Comparison of ENCODE assay signal across 8 mouse cellular contexts in the genomic region with DNA sequence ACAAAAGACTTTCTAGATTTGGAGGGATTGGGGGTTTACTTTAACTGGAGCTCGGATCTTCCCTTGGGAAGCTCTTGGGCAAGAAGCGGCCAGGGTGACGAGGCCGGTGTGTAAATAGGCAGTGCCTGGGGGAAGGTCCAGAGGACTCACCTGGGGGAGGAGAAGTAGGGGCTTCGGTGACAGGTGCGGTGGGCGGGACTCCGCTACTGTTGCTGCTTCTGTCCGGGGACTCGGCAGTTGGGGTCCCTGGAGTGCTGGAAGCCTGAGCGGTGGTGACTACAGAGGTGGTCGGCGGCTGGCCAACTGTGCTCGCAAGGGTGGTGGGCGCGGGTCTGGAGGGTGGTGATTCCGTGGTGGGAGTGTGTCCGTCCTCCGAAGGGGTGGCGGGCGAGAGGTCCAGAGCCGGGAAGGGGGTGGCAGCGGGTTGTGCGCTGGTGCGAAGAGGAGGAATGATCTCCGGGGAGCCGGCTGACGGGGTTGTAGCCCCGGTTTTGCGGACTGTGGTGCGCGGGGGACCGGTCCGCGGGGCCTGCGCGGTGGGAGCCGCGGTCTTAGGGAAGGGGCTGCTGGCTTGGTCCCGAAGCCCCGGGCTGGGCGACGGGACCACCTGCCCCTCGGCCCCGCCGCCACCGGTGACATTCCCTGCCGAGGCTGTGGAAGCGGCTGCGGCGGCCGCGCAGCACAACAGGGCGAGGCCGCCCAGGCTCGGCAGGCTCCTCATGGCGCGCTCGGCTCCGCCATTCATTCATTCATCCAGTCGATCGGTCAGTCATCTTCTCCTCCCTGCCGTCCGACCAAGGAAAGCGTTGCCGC. TPM values are rescaled to one million over a fixed set of nuclear protein-coding genes. Genes with fewer than 3 reads are reported as not detected.
A peak's percentile ranks its signal among the peaks of the same experiment; 100 is the strongest.
DNase-seq lines count a peak whose midpoint lies in the region; ATAC-seq and TF ChIP-seq lines count a peak whose summit lies in the region.

No protein-coding gene starts in this region.

- H3K4me2 ChIP-seq in embryonic facial prominence, embryonic 12.5 days (replicated peaks): peak overlapping the region; percentile 85
- peak overlapping the region; percentile 92 for H3K4me2 ChIP-seq in heart, embryonic 14.5 days (ENCODE audit: low read length)
- peak overlapping the region; percentile 89 for H3K4me2 ChIP-seq in lung, embryonic 16.5 days (ENCODE audit: low read depth, low read length)

- H3K4me3 ChIP-seq in ES-Bruce4 (ENCODE audit: low read depth, low read length): peak overlapping the region; percentile 72
- peak overlapping the region; percentile 83 for H3K4me3 ChIP-seq in embryonic facial prominence, embryonic 12.5 days
- peak overlapping the region; percentile 58 to 91 for H3K4me3 ChIP-seq in heart, embryonic 14.5 days (ENCODE audit: control insufficient read depth in 1 of 2, insufficient read depth in 1 of 2, low read depth in 1 of 2, low read length in 2 of 2)
- H3K4me3 ChIP-seq in lung, embryonic 16.5 days (ENCODE audit: low read length): peak overlapping the region; percentile 91

- under 1% methylated on average over 47 of the region's 66 CpGs for WGBS in embryonic facial prominence, embryonic 12.5 days
- WGBS in heart, embryonic 14.5 days: under 1% methylated on average over 66 of the region's 66 CpGs
- WGBS in lung, embryonic 16.5 days: under 1% methylated on average over 58 of the region's 66 CpGs

- no peak overlapping the region for H3K27ac ChIP-seq in ES-Bruce4 (ENCODE audit: insufficient read depth, low read length)
- peak overlapping the region; percentile 74 for H3K27ac ChIP-seq in embryonic facial prominence, embryonic 12.5 days
- H3K27ac ChIP-seq in heart, embryonic 14.5 days (replicated peaks in 1 of 2; ENCODE audit: control insufficient read depth in 1 of 2, insufficient read depth in 1 of 2, low read depth in 2 of 2, low read length in 2 of 2): no peak overlapping the region
- peak overlapping the region; percentile 72 for H3K27ac ChIP-seq in lung, embryonic 16.5 days (ENCODE audit: low read length)

- H3K27me3 ChIP-seq in ES-Bruce4 (ENCODE audit: control insufficient read depth, insufficient read depth, low read length, poor library complexity, severe bottlenecking): no peaks in the 10 kb centered on the region
- H3K27me3 ChIP-seq in embryonic facial prominence, embryonic 12.5 days: no peaks in the 10 kb centered on the region
- H3K27me3 ChIP-seq in heart, embryonic 14.5 days (ENCODE audit: control insufficient read depth, insufficient read depth, low read length): no peaks in the 10 kb centered on the region
- H3K27me3 ChIP-seq in lung, embryonic 16.5 days (ENCODE audit: control insufficient read depth, insufficient read depth, low read depth, low read length): no peaks in the 10 kb centered on the region

- no peak for TF ChIP-seq POLR2A in ES-Bruce4 (IDR thresholded peaks at IDR 0.05; ENCODE audit: insufficient read depth, low read length)

- no peaks in the 10 kb centered on the region for H3K9me3 ChIP-seq in ES-Bruce4 (replicated peaks; ENCODE audit: control insufficient read depth, insufficient read depth, low read length, poor library complexity, severe bottlenecking)
- no peaks in the 10 kb centered on the region for H3K9me3 ChIP-seq in embryonic facial prominence, embryonic 12.5 days
- H3K9me3 ChIP-seq in heart, embryonic 14.5 days (ENCODE audit: control insufficient read depth, low read length): no peaks in the 10 kb centered on the region
- no peaks in the 10 kb centered on the region for H3K9me3 ChIP-seq in lung, embryonic 16.5 days (ENCODE audit: control insufficient read depth, low read length)

- TF ChIP-seq CTCF in ES-Bruce4 (IDR thresholded peaks at IDR 0.05; ENCODE audit: low read depth, low read length): no peak

- H3K4me1 ChIP-seq in ES-Bruce4 (ENCODE audit: control insufficient read depth, insufficient read depth, low read length): no peaks in the 10 kb centered on the region
- H3K4me1 ChIP-seq in embryonic facial prominence, embryonic 12.5 days: peaks cover 26% of the 10 kb centered on the region
- peaks cover 5 to 18% of the 10 kb centered on the region in 2 experiments for H3K4me1 ChIP-seq in heart, embryonic 14.5 days (ENCODE audit: control insufficient read depth in 2 of 2, insufficient read depth in 2 of 2, low read length in 2 of 2)
- peaks cover 16% of the 10 kb centered on the region for H3K4me1 ChIP-seq in lung, embryonic 16.5 days (replicated peaks; ENCODE audit: control insufficient read depth, insufficient read depth, low read length)

- H3K36me3 ChIP-seq in ES-Bruce4 (ENCODE audit: control insufficient read depth, insufficient read depth, low read length, poor library complexity, severe bottlenecking): no peaks in the 10 kb centered on the region
- H3K36me3 ChIP-seq in embryonic facial prominence, embryonic 12.5 days: no peaks in the 10 kb centered on the region
- no peaks in the 10 kb centered on the region for H3K36me3 ChIP-seq in heart, embryonic 14.5 days (ENCODE audit: control insufficient read depth, insufficient read depth, low read length)
- no peaks in the 10 kb centered on the region for H3K36me3 ChIP-seq in lung, embryonic 16.5 days (ENCODE audit: control insufficient read depth, insufficient read depth, low read length)

- no peak for TF ChIP-seq EP300 in ES-Bruce4 (IDR thresholded peaks at IDR 0.05; ENCODE audit: insufficient read depth, low read depth, low read length)

- ATAC-seq in embryonic facial prominence, embryonic 12.5 days (ENCODE audit: insufficient number of reproducible peaks, insufficient read depth, low FRiP score, low TSS enrichment): peak; percentile 26
- ATAC-seq in heart, embryonic 14.5 days (ENCODE audit: insufficient number of reproducible peaks, insufficient read depth, low FRiP score, low read depth): peak; percentile 7
- peak; percentile 21 for ATAC-seq in lung, embryonic 16.5 days (ENCODE audit: low read depth)

- DNase-seq in adrenal gland, postnatal 14 days: peak; percentile 59
- peak; percentile 22 to 30 for DNase-seq in layer of hippocampus, adult 18-20 months (ENCODE audit: low spot score in 2 of 2)
- DNase-seq in right cerebral cortex, adult 18-20 months: peak; percentile 39
- DNase-seq in thymus, postnatal 36 days: peak; percentile 37 to 62

- peak overlapping the region; percentile 38 for H3K9ac ChIP-seq in ES-Bruce4 (ENCODE audit: low read depth, poor library complexity, severe bottlenecking)
- peak overlapping the region; percentile 77 for H3K9ac ChIP-seq in embryonic facial prominence, embryonic 12.5 days
- peak overlapping the region; percentile 86 for H3K9ac ChIP-seq in heart, embryonic 14.5 days (ENCODE audit: low read length)
- peak overlapping the region; percentile 86 for H3K9ac ChIP-seq in lung, embryonic 16.5 days (ENCODE audit: low read length)

RNA-seq across cellular contexts. Expression of a gene that starts 0.5 kb away (rescaled TPM):
- polyA plus RNA-seq in ES-Bruce4 (2011; ENCODE audit: insufficient read depth, insufficient read length, low read depth, missing spikeins): 1.0 and 1.1 TPM in 2 replicates
- total RNA-seq in adrenal gland, postnatal 14 days (2021): 33.6 and 45.5 TPM in 2 replicates
- 17.1 and 18.8 TPM in 2 replicates for polyA plus RNA-seq in embryonic facial prominence, embryonic 12.5 days (2016; fragmentation: Nextera tagmentation; extraction: Ambion mirVana)
- 6.4 and 7.2 TPM in 2 replicates for polyA plus RNA-seq in heart, embryonic 14.5 days (2014; fragmentation: Nextera tagmentation; extraction: Ambion mirVana)
- total RNA-seq in layer of hippocampus, adult 18-20 months (2021): 100 to 1,000 TPM; 124 to 125 TPM
- polyA plus RNA-seq in lung, embryonic 16.5 days (2015; fragmentation: Nextera tagmentation; extraction: Ambion mirVana): 6.5 and 7.1 TPM in 2 replicates

Comparison
In these comparisons a context has a peak if more than half of its experiments do, and no peak if none do; other contexts are left out.
1. H3K27ac ChIP-seq: peak in embryonic facial prominence, embryonic 12.5 days (single experiment) and lung, embryonic 16.5 days (single experiment); none in ES-Bruce4 (single experiment) and heart, embryonic 14.5 days (0 of 2).
2. Peak in every context shown above with its lines, with median percentiles within 50 percentile points of each other: H3K4me3 ChIP-seq, H3K9ac ChIP-seq, DNase-seq, ATAC-seq and H3K4me2 ChIP-seq.